Mouse (Mus musculus): ENCODE data around the gene Clca3a1. TPM values are rescaled to one million over a fixed set of nuclear protein-coding genes. Genes with fewer than 3 reads are reported as not detected.

Gene Clca3a1
- polyA plus RNA-seq, 1 experiment: not detected

DNA sequence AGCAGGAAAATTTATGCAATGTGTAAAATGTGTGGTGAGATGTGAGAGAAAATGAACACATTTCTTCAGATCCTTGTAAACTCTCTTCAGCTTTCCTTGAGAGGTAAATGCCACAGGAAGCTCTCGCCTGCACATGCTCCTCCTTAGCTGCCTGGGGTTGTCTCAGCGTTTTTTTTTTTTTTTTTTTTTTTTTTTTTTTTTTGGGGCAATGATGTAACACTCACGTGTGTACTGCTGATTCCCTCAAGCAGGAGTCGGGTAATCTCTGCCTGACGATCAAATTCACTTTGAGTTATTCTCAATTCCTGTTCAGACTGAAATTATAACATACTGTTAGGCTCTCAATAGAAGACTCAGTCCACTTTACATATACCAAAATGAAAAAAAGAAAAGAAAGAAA, 63.6 kb downstream of the Clca3a1 start:
- H3K27ac ChIP-seq (ENCODE audit: insufficient read depth, low read depth, low read length): peak overlapping the region; percentile 100
- peaks cover 51% of the 10 kb centered on the region for H3K4me1 ChIP-seq (ENCODE audit: control insufficient read depth, insufficient read depth, low read length)

DNA sequence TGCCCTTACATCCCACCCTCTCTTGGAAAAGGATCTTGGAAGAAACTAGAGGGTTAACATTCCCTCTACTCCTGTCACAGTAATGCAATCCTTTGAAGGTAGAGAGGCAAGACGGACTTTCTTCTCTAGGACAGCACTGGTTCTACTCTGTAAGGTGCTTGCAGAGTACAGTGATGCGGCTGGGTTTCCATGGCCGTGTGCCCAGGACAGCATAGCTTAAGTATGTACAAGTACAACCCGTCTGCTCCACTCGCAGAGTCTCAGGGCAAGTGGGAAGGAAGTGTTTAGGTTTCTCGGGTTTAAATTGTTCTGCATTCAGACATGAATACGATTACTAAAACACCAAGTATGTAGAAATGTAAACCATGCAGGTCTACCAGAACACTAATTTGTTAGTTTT, 65.8 kb downstream of the Clca3a1 start:
- peaks cover 43% of the 10 kb centered on the region for H3K4me1 ChIP-seq (ENCODE audit: control insufficient read depth, insufficient read depth, low read length)
- H3K4me3 ChIP-seq (ENCODE audit: insufficient read depth, low read length): no peak overlapping the region
- no peak overlapping the region for H3K27ac ChIP-seq (ENCODE audit: insufficient read depth, low read depth, low read length)
- no peak for TF ChIP-seq POLR2A (IDR thresholded peaks at IDR 0.05; ENCODE audit: borderline replicate concordance, low read depth, low read length)
- no peak for TF ChIP-seq CTCF (IDR thresholded peaks at IDR 0.05; ENCODE audit: low read depth, low read length)

More for the DNA sequence above, 63.6 kb downstream of the Clca3a1 start:
- H3K4me3 ChIP-seq (ENCODE audit: insufficient read depth, low read length): no peak overlapping the region
- no peak for TF ChIP-seq CTCF (IDR thresholded peaks at IDR 0.05; ENCODE audit: low read depth, low read length)
- no peak for TF ChIP-seq POLR2A (IDR thresholded peaks at IDR 0.05; ENCODE audit: borderline replicate concordance, low read depth, low read length)

DNA sequence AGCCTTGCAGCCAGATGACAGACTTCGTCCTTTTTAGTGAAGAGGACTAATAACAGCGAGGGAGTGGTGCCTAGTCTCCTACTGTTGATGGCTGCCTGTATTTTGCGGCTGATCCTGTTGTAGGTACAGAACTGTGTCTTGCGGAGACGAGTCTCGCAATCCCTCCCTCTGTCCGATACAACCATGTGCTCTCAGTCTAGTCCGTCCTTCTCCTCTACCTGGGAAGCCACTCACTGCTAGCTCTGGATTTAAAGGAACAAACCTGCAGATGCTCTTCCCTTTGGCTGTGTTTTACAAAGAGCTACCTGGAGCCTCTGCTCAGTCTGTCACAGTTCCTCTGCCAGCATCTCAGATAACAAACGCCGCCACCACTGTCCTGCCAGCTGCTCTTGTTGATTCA, 66.7 kb downstream of the Clca3a1 start:
- TF ChIP-seq CTCF (IDR thresholded peaks at IDR 0.05; ENCODE audit: low read depth, low read length): no peak
- no peak for TF ChIP-seq POLR2A (IDR thresholded peaks at IDR 0.05; ENCODE audit: borderline replicate concordance, low read depth, low read length)
- Histone ChIP-seq H3K4me3 (ENCODE audit: insufficient read depth, low read length) (no peak overlapping the region), H3K27ac (ENCODE audit: insufficient read depth, low read depth, low read length) (no peak overlapping the region), H3K4me1 (ENCODE audit: control insufficient read depth, insufficient read depth, low read length) (peaks cover 36% of the 10 kb centered on the region)

GRCm38 (mm10) chr3:144692052-144692451, 68.7 kb downstream of the Clca3a1 start:
- no peak overlapping the region for H3K27ac ChIP-seq (ENCODE audit: insufficient read depth, low read depth, low read length)
- no peak overlapping the region for H3K4me3 ChIP-seq (ENCODE audit: insufficient read depth, low read length)
- TF ChIP-seq CTCF (IDR thresholded peaks at IDR 0.05; ENCODE audit: low read depth, low read length) (no peak), POLR2A (IDR thresholded peaks at IDR 0.05; ENCODE audit: borderline replicate concordance, low read depth, low read length) (no peak)
- peaks cover 26% of the 10 kb centered on the region for H3K4me1 ChIP-seq (ENCODE audit: control insufficient read depth, insufficient read depth, low read length)

- H3K4me3 ChIP-seq (ENCODE audit: insufficient read depth, low read length): no peak overlapping the region
- TF ChIP-seq CTCF (IDR thresholded peaks at IDR 0.05; ENCODE audit: low read depth, low read length) (no peak), POLR2A (IDR thresholded peaks at IDR 0.05; ENCODE audit: borderline replicate concordance, low read depth, low read length) (no peak)
- no peak overlapping the region for H3K27ac ChIP-seq (ENCODE audit: insufficient read depth, low read depth, low read length)
- H3K4me1 ChIP-seq (ENCODE audit: control insufficient read depth, insufficient read depth, low read length): peaks cover 9% of the 10 kb centered on the region
Observed at GRCm38 (mm10) chr3:144689236-144689635, 71.5 kb downstream of the Clca3a1 start.

- Histone ChIP-seq H3K4me3 (ENCODE audit: insufficient read depth, low read length) (no peak overlapping the region), H3K4me1 (ENCODE audit: control insufficient read depth, insufficient read depth, low read length) (peaks cover 6% of the 10 kb centered on the region), H3K27ac (ENCODE audit: insufficient read depth, low read depth, low read length) (no peak overlapping the region)
- TF ChIP-seq POLR2A (IDR thresholded peaks at IDR 0.05; ENCODE audit: borderline replicate concordance, low read depth, low read length) (no peak), CTCF (IDR thresholded peaks at IDR 0.05; ENCODE audit: low read depth, low read length) (no peak)
Observed at GRCm38 (mm10) chr3:144688284-144688683, 72.5 kb downstream of the Clca3a1 start.

DNA sequence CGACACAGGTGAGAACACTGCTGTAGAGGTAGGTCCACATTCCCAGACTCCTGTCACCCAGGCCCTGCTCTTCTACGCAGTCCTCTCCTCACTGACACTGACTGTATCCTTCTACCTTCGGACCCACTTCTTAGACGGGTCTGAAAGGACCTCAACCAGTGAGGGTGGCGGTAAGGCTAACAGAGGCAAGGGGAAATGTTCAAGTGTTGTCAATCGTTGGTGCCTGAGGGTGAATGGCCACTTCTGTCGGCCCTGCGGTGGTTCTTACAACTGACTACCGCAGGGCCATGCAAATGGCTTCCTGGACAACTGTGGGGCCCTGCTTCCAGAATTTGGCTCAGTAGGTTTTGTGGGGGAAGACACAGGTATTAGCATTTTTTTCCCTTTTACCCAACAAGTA, 73.2 kb downstream of the Clca3a1 start:
- peaks cover under 1% of the 10 kb centered on the region; the same call in 1 of the 2 replicates for H3K4me1 ChIP-seq (ENCODE audit: control insufficient read depth, insufficient read depth, low read length)

DNA sequence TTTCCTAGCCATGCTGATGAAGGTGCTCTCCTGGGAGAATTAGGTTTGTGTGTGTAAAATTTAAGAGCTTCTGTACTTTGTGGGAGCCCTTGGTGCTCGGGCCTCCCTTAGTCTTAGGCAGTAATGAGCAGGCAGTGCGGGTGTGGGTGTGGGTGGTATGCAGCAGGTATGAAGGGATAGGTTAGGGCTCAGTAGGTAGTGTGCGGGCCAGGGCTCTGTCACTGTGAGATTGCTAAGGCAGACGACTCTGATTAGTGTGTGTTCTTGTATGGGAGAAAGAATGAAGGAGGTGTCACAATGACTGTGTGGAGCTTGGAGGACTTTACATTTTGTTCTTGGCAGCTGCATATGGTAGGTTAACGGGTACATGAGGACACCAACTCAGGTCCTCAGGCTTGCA, 74.6 kb downstream of the Clca3a1 start:
- H3K4me3 ChIP-seq (ENCODE audit: insufficient read depth, low read length): no peak overlapping the region
- no peak for TF ChIP-seq CTCF (IDR thresholded peaks at IDR 0.05; ENCODE audit: low read depth, low read length)
- TF ChIP-seq POLR2A (IDR thresholded peaks at IDR 0.05; ENCODE audit: borderline replicate concordance, low read depth, low read length): no peak
- no peaks in the 10 kb centered on the region for H3K4me1 ChIP-seq (ENCODE audit: control insufficient read depth, insufficient read depth, low read length)
- no peak overlapping the region for H3K27ac ChIP-seq (ENCODE audit: insufficient read depth, low read depth, low read length)

More for the DNA sequence above, 73.2 kb downstream of the Clca3a1 start:
- H3K27ac ChIP-seq (ENCODE audit: insufficient read depth, low read depth, low read length): no peak overlapping the region
- H3K4me3 ChIP-seq (ENCODE audit: insufficient read depth, low read length): no peak overlapping the region
- TF ChIP-seq POLR2A (IDR thresholded peaks at IDR 0.05; ENCODE audit: borderline replicate concordance, low read depth, low read length) (no peak), CTCF (IDR thresholded peaks at IDR 0.05; ENCODE audit: low read depth, low read length) (no peak)

DNA sequence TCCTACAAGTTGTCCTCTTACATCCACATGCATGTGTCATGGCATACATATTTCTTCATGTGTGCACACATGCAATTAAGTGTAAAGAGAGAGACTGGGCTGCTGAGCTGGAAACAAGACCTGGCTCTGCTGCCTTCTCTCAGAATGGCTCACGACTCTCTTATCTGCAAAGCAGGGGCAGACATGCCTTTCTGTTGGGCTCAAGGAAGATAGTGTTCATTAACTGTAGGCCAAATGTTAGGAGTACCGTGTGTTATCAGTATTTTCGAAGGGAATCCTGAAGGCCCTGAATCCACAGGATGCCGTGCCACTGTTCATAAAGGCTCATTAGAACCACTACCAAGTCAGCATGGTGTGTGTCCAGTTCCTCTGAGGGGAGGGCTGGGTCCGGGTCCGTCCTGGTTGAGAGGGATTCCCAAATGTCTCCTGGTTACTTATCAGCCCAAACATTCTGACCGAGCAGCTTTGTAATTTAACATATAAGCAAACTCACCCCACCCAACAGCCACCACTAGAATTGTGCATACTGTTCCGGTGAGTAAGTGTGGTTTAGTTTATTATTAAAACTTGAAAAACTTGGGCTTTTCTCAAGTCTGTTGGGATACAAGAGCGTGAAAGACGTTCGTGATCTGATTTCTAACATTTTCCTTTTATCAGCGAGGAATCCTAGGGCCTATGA, 77.5 kb downstream of the Clca3a1 start:
- Histone ChIP-seq H3K27ac (ENCODE audit: insufficient read depth, low read depth, low read length) (no peak overlapping the region), H3K4me1 (ENCODE audit: control insufficient read depth, insufficient read depth, low read length) (peaks cover 14% of the 10 kb centered on the region)
- no peak for TF ChIP-seq POLR2A (IDR thresholded peaks at IDR 0.05; ENCODE audit: borderline replicate concordance, low read depth, low read length)
- no peak for TF ChIP-seq CTCF (IDR thresholded peaks at IDR 0.05; ENCODE audit: low read depth, low read length)

GRCm38 (mm10) chr3:144681542-144681941, 79.2 kb downstream of the Clca3a1 start:
- TF ChIP-seq POLR2A (IDR thresholded peaks at IDR 0.05; ENCODE audit: borderline replicate concordance, low read depth, low read length) (no peak), CTCF (IDR thresholded peaks at IDR 0.05; ENCODE audit: low read depth, low read length) (no peak)
- no peak overlapping the region for H3K27ac ChIP-seq (ENCODE audit: insufficient read depth, low read depth, low read length)
- H3K4me1 ChIP-seq (ENCODE audit: control insufficient read depth, insufficient read depth, low read length): peaks cover 29% of the 10 kb centered on the region
- no peak overlapping the region for H3K4me3 ChIP-seq (ENCODE audit: insufficient read depth, low read length)

More for the DNA sequence above, 77.5 kb downstream of the Clca3a1 start:
- H3K4me3 ChIP-seq (ENCODE audit: insufficient read depth, low read length): no peak overlapping the region

Measured in bone marrow macrophage, adult 2 months (primary cell).